Mouse (Mus musculus) B cell, adult (primary cell): ENCODE data around the gene Churc1. TPM values are rescaled to one million over a fixed set of nuclear protein-coding genes. Genes with fewer than 3 reads are reported as not detected.

Experiments
- total RNA-seq: library from RNA; stranded (reverse); gene quantifications from 4 replicates; pipeline ENCODE4 v1.2.4, GENCODE M21; 2023; ENCODE audit not compliant: inconsistent age

Gene Churc1
- 30.8 to 44.1 TPM (median 34.6 TPM) in 4 replicates for total RNA-seq

GRCm38 (mm10) chr12:76765354-76765851 lies at the start of gene Churc1, which contains the start of gene Fntb:
Churc1 (plus strand) TSS chr12:76765538.
Fntb (plus strand) TSS chr12:76765589.

DNA sequence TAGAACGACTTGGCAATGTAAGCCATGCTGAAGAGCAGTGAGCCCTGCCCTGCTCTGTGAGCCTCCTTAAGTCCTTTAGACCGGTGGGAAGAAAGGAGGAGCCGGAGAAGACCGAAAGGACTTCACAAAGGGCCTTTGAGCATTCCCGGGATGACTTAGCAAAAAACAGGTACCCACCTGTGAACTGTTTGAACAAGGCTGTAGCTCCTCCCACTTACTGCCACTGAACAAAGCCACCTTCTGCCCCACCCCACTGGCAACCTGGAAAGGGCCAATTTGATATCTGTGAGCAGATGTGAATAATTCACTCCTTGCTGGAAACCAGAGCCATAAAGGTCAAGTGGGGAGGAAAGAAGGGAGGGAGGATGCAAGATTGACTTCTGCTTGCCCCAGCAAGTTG lies 30.0 kb downstream of the Churc1 start, which contains the start of gene Gpx2:
Gene Gpx2 (minus strand): TSS at position 205 of the 400 bp plus-strand sequence.

DNA sequence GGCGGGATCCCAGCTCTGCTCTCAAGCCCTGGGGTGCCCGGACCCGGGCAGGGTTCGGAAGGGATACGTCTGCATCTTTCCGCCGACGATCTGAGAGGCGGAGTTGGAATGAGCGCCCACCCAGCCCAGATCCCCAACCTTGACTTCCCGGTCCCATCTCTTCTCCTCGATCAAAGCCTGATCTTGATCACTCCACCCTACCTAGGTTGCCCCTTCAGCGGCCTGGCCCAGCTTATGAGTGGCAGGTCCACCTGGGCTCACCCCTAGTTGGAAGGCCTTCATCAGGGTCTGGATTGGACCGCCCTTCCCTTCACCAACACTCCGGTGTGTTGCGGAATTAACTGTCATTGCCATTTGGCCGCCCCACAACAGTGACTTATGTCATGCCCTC lies 57.3 kb downstream of the Churc1 start, which contains the start of gene Rab15:
Gene Rab15 (minus strand): TSS at position 258 of the 391 bp plus-strand sequence.

Other genes with a start within 250 kb of the Churc1 start
- gene Plekhg3, start 234.6 kb upstream of the Churc1 start, total RNA-seq, result 26.9 to 29.8 TPM (median 29.0 TPM) in 4 replicates
- gene Sptb, start 55.0 kb upstream of the Churc1 start, total RNA-seq, result 0.06 to 0.15 TPM in 2 of 4 replicates, not detected in the others
- gene Fntb, start 51 bp downstream of the Churc1 start, total RNA-seq, result 7.8 to 9.1 TPM (median 8.1 TPM) in 4 replicates
- gene Gpx2, start 30.0 kb downstream of the Churc1 start, total RNA-seq, result 0.61 TPM in 1 of 4 replicates, not detected in the others
- gene Rab15, start 57.4 kb downstream of the Churc1 start, total RNA-seq, result not detected in 4 replicates
- gene Max, start 196.7 kb downstream of the Churc1 start, total RNA-seq, result 150 to 167 TPM (median 157 TPM) in 4 replicates